In the genomic region with DNA sequence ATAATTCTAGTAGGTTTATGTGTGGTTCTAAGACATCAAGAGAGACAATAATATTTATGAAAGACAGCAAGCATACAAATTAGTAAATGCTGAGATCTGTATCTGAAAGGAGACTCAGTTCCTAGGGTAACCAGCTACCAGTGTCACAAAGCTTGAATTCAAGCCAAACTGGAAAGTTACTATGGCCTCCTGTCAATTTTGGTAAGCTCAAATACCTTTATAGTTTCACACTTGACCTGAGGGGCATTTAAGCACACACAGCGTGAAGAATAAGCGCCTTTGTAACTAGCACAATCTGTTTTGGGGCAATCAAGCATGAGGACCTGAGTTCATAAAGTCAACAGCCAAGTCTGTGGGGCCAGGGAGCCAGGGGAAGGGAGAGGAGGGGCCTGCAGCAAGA, we compare ENCODE assay signal across 34 mouse cellular contexts. TPM values are rescaled to one million over a fixed set of nuclear protein-coding genes. Genes with fewer than 3 reads are reported as not detected.
DNase-seq lines count a peak whose midpoint lies in the region; ATAC-seq lines count a peak whose summit lies in the region.
"Had no signal": no experiment of that assay in that cellular context is flagged by ENCODE, and none has a peak within 500 bp of the region (broad histone marks: within the 10 kb centered on the region; RNA-seq: fewer than 3 reads in every experiment).

No protein-coding gene starts in this region.

- ATAC-seq in neural tube, embryonic 11.5 days (ENCODE audit: insufficient read depth, low FRiP score, low TSS enrichment), result no peak
- no peak for ATAC-seq in neural tube, embryonic 15.5 days (ENCODE audit: low FRiP score)
- ATAC-seq: activated CD4-positive, CD25-positive, alpha-beta regulatory T cell, adult 4 months; CD4-positive, CD25-positive, alpha-beta regulatory T cell, adult 4 months; forebrain, embryonic 14.5 days; intestine, postnatal 0 days had no signal

- no peak overlapping the region for H3K4me2 ChIP-seq in neural tube, embryonic 11.5 days (ENCODE audit: low read depth)
- no peak overlapping the region for H3K4me2 ChIP-seq in neural tube, embryonic 15.5 days
- H3K4me2 ChIP-seq: heart, embryonic 11.5 days; hindbrain, embryonic 13.5 days; midbrain, embryonic 11.5 days; neural tube, embryonic 13.5 days; stomach, embryonic 15.5 days had no signal

- H3K36me3 ChIP-seq in neural tube, embryonic 11.5 days (ENCODE audit: control insufficient read depth, insufficient read depth, low read length), result no peaks in the 10 kb centered on the region
- no peaks in the 10 kb centered on the region for H3K36me3 ChIP-seq in neural tube, embryonic 15.5 days
- H3K36me3 ChIP-seq: hindbrain, embryonic 13.5 days; neural tube, embryonic 13.5 days; stomach, embryonic 15.5 days had no signal

- no peak overlapping the region for H3K9ac ChIP-seq in neural tube, embryonic 11.5 days (ENCODE audit: low read length)
- no peak overlapping the region for H3K9ac ChIP-seq in neural tube, embryonic 15.5 days (replicated peaks)
- H3K9ac ChIP-seq: hindbrain, embryonic 13.5 days; liver, embryonic 14.5 days; neural tube, embryonic 13.5 days; stomach, embryonic 15.5 days had no signal

- peak; percentile 31 for DNase-seq in kidney, adult 9 months
- no peak for DNase-seq in kidney, adult 8-10 months
- DNase-seq in neural tube, embryonic 11.5 days (ENCODE audit: low spot score), result peak; percentile 11
- peak; percentile 18 for DNase-seq in embryo, embryonic 11 days
- DNase-seq in mesoderm, embryonic 11.5 days (ENCODE audit: low read depth, low spot score), result peak; percentile 37
- no peak for DNase-seq in B cell, adult 2 months
- no peak for DNase-seq in adrenal gland, adult 18-20 months (ENCODE audit: low spot score in 2 of 2)
- DNase-seq: adrenal gland, postnatal 10 days; cerebellum, adult 8-10 months; cerebellum, postnatal 36 days; gastrocnemius, postnatal 14 days; heart, adult 11 months; heart, postnatal 36 days; liver; lung, adult 2 months; lung, postnatal 10 days; right cerebral cortex, postnatal 25 days had no signal

- no peaks in the 10 kb centered on the region for H3K4me1 ChIP-seq in neural tube, embryonic 11.5 days (ENCODE audit: control insufficient read depth, insufficient read depth, low read length)
- H3K4me1 ChIP-seq in neural tube, embryonic 15.5 days, result peaks cover 17% of the 10 kb centered on the region

- 60% methylated on average over 2 of the region's 2 CpGs for WGBS in neural tube, embryonic 11.5 days
- 11% methylated on average over 2 of the region's 2 CpGs for WGBS in neural tube, embryonic 15.5 days

- no peaks in the 10 kb centered on the region for H3K9me3 ChIP-seq in neural tube, embryonic 11.5 days (ENCODE audit: control insufficient read depth, low read length)
- H3K9me3 ChIP-seq in neural tube, embryonic 15.5 days (replicated peaks), result no peaks in the 10 kb centered on the region
- H3K9me3 ChIP-seq: hindbrain, embryonic 13.5 days; neural tube, embryonic 13.5 days; stomach, embryonic 15.5 days had no signal

- H3K27me3 ChIP-seq in neural tube, embryonic 11.5 days (ENCODE audit: control insufficient read depth, insufficient read depth, low read length), result no peaks in the 10 kb centered on the region
- H3K27me3 ChIP-seq in neural tube, embryonic 15.5 days (replicated peaks), result no peaks in the 10 kb centered on the region
- H3K27me3 ChIP-seq: hindbrain, embryonic 13.5 days; neural tube, embryonic 13.5 days; stomach, embryonic 15.5 days had no signal

- H3K27ac ChIP-seq in neural tube, embryonic 11.5 days (ENCODE audit: low read depth, low read length), result no peak overlapping the region
- no peak overlapping the region for H3K27ac ChIP-seq in neural tube, embryonic 15.5 days (replicated peaks)
- H3K27ac ChIP-seq: hindbrain, embryonic 13.5 days; liver, embryonic 14.5 days; macrophage; neural tube, embryonic 13.5 days; stomach, embryonic 15.5 days had no signal

- no peak overlapping the region for H3K4me3 ChIP-seq in neural tube, embryonic 11.5 days (ENCODE audit: low read depth, low read length)
- H3K4me3 ChIP-seq in neural tube, embryonic 15.5 days (replicated peaks), result no peak overlapping the region
- H3K4me3 ChIP-seq: hindbrain, embryonic 13.5 days; myocyte; neural tube, embryonic 13.5 days; stomach, embryonic 15.5 days had no signal

RNA-seq across cellular contexts. Expression of gene Caap1, which starts 2.7 kb away (rescaled TPM):
- polyA plus RNA-seq in neural tube, embryonic 11.5 days (2014; fragmentation: Nextera tagmentation; extraction: Ambion mirVana), result 25.8 and 29.5 TPM in 2 replicates
- polyA plus RNA-seq in neural tube, embryonic 15.5 days (2015; fragmentation: Nextera tagmentation; extraction: Ambion mirVana), result 15.8 and 16.0 TPM in 2 replicates
- 1 to 10 TPM; 6.0 to 6.7 TPM for total RNA-seq in adrenal gland, adult 18-20 months (2021)

RNA-seq across cellular contexts. Expression of gene Gm10306, which starts 2.9 kb away (rescaled TPM):
- polyA plus RNA-seq in neural tube, embryonic 11.5 days (2014; fragmentation: Nextera tagmentation; extraction: Ambion mirVana), result not detected in 2 replicates
- not detected in 2 replicates for polyA plus RNA-seq in neural tube, embryonic 15.5 days (2015; fragmentation: Nextera tagmentation; extraction: Ambion mirVana)
- not detected for total RNA-seq in adrenal gland, adult 18-20 months (2021)
- total RNA-seq: adrenal gland, postnatal 10 days; gastrocnemius, postnatal 14 days; heart, postnatal 36 days; left cerebral cortex, postnatal 14 days; midbrain, postnatal 0 days had no signal
- polyA plus RNA-seq: activated CD4-positive, CD25-positive, alpha-beta regulatory T cell, adult 4 months; CD4-positive, CD25-positive, alpha-beta regulatory T cell, adult 4 months; embryonic facial prominence, embryonic 11.5 days; heart, embryonic 11.5 days; intestine, postnatal 0 days; large intestine, adult 2 months; lung, adult 2 months; macrophage; midbrain, embryonic 11.5 days; myocyte; stomach, embryonic 15.5 days had no signal

RNA-seq across cellular contexts. Expression of gene Plaa, which starts 43.8 kb away (rescaled TPM):
- polyA plus RNA-seq in neural tube, embryonic 11.5 days (2014; fragmentation: Nextera tagmentation; extraction: Ambion mirVana), result 97.4 and 99.0 TPM in 2 replicates
- 66.4 and 67.4 TPM in 2 replicates for polyA plus RNA-seq in neural tube, embryonic 15.5 days (2015; fragmentation: Nextera tagmentation; extraction: Ambion mirVana)
- total RNA-seq in adrenal gland, adult 18-20 months (2021), result 10 to 100 TPM; 56.0 to 60.5 TPM

RNA-seq across cellular contexts. Expression of gene Ift74, which starts 55.0 kb away (rescaled TPM):
- 57.2 and 58.2 TPM in 2 replicates for polyA plus RNA-seq in neural tube, embryonic 11.5 days (2014; fragmentation: Nextera tagmentation; extraction: Ambion mirVana)
- 20.1 and 22.0 TPM in 2 replicates for polyA plus RNA-seq in neural tube, embryonic 15.5 days (2015; fragmentation: Nextera tagmentation; extraction: Ambion mirVana)
- 10 to 100 TPM; 10.4 to 11.9 TPM for total RNA-seq in adrenal gland, adult 18-20 months (2021)

Comparison
In these comparisons a context has a peak if more than half of its experiments do, and no peak if none do; other contexts are left out.
1. DNase-seq: peak in kidney, adult 9 months (single experiment), neural tube, embryonic 11.5 days (single experiment), embryo, embryonic 11 days (single experiment) and mesoderm, embryonic 11.5 days (single experiment); none in kidney, adult 8-10 months (0 of 2), B cell, adult 2 months (0 of 2) and adrenal gland, adult 18-20 months (0 of 2).